Mouse (Mus musculus) kidney, postnatal 14 days (tissue): ENCODE measurements around the gene Kcnab1.

Source experiments
- DNase-seq: peaks from one replicate; pipeline ENCODE4 v3.0.0; 2022; ENCODE audit warnings: mixed read lengths

Kcnab1 gene

GRCm38 (mm10) chr3:65317876-65318537 lies 208.8 kb downstream of the Kcnab1 start:
- DNase-seq = peak; percentile 47

DNA sequence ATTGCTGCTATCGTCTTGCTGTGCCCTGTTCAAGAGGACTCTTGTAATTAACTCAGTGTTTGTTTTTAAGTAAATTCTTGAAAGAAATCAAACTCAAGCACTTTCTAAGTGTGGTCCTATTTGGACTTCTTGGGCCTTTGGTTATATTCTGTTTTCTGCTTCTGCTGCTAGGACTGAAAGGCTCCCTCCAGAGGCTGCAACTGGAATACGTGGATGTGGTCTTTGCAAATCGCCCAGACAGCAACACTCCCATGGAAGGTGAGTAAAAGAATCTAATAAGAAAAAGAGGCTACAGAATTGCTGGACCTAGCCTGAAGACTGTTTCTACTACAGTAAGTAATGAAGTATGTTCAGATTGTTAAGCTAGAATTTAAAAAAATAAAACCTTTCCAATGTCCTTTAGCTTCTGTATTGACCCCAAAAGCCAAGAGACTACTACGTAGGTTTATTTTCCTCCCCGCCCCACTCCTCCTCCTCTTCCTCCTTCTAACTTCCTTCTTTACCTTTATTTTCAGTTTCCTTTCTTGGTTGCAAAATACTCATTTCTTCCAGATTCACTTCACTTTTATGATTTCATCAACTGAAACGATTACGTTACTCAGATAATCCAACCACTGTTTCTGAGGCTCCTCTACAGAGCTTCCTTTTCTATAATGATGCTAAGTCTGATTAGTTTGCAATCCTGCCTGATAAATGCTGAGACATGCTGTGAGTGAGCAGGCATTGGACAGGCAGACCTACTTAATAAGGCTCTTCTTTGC lies 210.2 kb downstream of the Kcnab1 start:
- peak; percentile 14 for DNase-seq

DNA sequence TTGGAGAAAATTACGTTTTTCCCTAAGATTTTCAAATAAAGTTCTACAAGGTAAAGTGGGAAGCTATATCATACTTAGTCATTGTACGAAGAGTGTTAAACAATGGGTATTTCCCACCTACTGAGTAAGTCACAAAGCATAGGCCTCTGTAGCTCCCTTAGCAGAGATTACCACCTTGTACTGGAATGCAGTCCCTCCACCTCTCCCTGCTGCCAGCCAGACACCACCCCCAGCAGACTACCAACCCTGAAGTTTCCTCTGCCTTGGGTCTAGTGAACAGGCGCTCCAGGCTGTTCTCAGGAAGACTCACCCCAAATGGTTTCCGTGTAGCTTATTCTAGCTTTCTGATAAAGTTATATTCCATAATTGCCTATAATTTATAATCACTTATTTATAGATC lies 211.8 kb downstream of the Kcnab1 start:
- DNase-seq = no peak

- no peak for DNase-seq
Observed at GRCm38 (mm10) chr3:65321981-65322779, 213.0 kb downstream of the Kcnab1 start.

DNA sequence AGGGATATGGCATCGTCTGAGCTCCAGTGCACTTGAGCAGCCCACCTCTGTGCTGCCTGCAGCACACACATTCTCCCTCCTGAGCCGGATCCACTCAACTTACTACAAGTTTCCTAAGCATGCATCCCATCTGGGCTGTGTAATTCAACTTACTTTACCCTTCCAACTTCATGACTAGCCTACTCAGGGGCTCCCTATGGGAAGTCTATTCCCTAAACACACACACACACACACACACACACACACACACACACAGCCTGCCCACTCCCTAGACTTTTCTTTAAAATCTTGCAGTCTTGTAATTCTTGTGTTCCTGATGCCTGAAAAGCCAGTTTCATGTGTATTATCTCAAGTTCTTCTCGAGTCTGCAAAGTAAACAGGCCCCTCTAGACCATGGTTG lies 216.1 kb downstream of the Kcnab1 start:
- DNase-seq = no peak

DNA sequence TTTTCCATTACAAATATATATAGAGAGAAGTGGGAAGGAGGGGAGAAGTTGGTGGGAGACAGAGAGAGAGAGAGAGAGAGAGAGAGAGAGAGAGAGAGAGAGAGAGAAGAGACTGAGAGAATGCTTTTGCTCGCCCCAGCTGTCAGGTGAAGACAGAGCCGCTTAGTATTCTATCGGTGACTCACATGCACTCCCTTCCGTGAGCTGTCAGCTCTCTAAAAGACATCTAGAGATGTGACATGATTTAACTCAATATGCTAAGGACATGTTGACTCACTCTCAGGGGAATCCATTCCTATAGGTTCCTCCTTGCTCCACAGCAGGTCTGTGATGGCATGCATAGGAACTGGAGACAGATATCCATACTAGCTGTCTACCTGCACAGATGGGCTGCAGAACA lies 219.6 kb downstream of the Kcnab1 start:
- no peak for DNase-seq

DNA sequence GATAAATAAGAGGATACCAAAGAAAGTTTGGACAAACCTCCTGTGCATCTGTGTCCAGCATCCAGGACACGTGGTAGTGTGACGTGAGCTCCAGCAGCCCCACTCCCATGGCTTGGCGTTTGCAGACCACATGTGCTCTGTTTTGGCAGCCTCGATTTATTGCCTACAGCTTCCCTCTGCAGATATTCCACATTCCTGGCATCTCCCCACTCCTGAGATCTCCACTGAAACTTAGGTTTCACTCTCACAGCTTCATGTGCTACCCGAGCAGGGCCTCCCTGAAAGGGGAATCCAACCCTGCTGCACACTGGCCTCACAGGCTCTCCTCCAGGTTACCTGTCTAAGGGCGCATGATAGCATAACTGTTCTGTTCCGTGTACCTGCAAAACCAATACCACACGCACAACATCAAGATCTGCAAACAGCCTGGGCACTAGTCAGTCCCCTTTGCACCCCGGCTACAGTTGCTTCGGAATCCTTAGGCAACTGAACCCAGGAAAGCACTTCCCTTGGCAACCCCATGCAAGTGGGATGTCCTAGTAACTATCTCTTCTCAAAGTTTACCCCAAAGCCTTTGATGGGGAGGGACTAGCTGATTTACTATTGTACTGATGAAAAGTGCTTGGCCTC lies 228.8 kb downstream of the Kcnab1 start:
- DNase-seq = no peak

GRCm38 (mm10) chr3:65340173-65340951 lies 231.2 kb downstream of the Kcnab1 start:
- DNase-seq = no peak

DNA sequence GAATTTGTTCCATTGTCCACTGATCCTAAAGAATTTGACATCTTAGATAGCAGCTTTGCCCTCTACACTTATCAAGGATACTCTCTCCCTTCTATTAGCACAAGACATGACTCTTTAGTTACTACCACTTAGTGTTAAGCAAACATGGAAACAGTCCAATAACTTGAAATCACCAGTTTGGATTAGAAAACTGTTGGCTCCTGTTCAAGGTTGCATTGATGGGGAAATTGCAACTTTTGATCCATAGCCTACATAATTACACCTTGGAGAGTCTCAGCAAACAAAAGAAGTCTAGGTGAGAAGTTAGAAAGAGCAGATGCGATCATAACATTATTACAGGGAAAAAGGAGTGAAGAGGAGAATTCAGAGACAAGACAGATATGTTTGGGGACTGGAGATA lies 237.0 kb downstream of the Kcnab1 start:
- no peak for DNase-seq

DNA sequence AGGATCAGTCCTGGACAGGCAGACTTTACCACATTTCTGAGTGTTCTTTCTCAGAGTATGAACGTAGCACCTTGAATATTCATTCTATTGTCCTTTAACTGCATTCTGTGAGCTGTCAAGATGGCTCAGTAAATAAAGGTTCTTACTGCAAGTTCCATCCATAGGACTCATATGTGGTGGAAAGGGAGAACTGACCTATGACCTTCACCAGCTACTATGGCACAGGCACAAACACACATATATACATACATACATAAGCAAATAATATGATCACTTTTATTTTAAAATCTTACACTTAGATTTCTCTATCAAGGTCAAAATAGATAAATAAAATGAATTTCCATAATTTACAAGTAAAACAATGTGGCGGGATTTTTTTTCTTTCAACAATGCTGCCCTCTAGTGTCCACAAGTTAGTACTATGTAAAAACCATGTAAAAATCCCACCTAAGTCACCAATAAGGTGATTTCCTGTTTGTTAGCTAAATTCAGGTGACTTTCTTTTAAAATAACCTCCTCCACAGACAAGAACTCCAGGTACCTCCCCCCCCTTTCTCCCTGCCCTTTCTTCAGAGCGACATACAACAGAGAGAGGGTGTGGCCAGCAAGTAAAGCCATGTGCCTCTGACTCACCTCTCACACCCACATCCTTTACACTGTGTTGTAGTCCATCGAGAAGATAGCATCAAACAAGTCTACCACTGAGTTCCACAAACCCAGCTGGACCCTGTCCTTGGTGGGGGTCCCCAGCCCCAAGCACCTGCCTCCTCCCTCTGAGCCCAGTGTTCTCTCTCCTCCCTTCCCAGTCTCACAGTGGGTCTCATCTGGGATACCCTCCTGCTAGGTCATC lies 243.3 kb downstream of the Kcnab1 start:
- DNase-seq = no peak

GRCm38 (mm10) chr3:65353263-65354037 lies 244.3 kb downstream of the Kcnab1 start:
- no peak for DNase-seq

DNA sequence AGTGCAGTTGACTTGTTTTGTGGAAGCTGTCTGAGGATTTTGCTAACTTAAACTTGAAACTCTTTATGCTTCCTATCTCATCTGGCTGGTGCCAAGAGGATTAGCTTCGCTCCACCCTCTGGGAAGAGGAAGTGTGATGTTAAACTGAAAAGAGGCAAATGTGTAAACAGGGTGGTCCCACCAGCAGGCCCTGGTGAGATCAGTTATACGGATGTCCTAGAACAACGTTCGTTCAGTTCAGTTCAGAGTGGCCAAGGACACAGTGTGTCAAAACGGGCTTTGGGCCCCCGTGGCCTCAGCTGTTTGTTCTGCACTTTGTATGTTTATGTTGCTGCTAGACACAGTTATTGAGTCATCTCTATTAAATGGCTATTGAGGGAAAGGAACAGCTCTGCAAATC lies 246.3 kb downstream of the Kcnab1 start:
- no peak for DNase-seq

GRCm38 (mm10) chr3:65358275-65358674 lies 249.1 kb downstream of the Kcnab1 start:
- no peak for DNase-seq

DNA sequence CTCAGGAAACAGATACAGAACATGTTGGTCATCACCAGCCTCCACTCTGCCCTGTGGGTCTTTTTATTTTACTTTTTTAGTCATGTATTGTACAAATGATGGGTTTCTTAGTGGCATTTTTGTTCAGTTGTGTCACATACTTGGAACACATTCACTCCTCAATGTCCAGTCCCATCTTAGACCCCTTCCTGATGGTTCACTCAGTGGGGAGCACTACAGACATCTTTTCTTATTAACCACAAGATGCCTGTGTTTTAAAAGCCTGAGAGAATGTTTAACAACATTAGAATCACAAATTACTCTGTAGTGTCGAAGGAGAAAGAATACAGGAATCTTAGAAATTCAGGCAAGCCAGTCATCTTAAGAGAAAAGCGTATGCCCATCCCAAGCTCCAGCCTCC lies 249.7 kb downstream of the Kcnab1 start:
- no peak for DNase-seq

DNA sequence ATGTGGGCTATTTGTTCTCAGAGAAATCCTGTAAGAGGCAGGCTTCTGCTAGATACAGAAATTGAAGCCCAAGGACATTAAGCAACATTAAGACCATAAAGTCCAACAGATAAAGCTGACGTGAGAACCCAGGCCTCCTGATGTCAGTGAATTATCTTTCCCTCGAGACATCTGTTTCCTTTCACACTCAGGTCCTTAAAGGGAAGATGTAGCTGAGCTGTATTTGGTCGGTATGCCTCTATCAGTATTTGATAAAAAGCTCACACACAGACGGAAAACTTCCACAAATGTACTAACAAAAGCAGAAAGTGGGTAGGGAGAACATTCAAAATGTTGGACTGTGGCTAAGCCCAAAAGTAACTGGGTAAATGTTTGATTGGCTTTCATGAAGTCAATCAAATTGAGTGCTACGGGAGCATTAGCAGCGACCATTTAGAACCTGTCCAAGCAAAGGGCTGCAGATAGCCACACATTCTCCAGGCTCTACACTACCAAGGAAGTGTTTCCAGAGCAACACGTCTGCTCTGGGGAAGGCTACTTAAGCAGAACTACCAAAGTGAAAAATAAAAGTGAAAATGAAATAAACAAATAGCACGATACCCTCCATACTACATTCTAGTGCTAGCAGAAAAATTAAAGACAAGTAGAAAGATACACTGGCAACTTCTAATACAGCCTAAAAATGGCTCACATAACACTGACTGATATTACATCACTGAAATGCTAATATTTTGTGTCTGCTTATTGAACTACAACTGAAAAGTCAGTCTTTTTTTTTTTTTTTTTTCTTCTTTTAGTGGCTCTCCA lies 251.2 kb downstream of the Kcnab1 start:
- no peak for DNase-seq

GRCm38 (mm10) chr3:65363438-65363837 lies 254.3 kb downstream of the Kcnab1 start:
- peak; percentile 56 for DNase-seq

GRCm38 (mm10) chr3:65365184-65365583 lies 256.0 kb downstream of the Kcnab1 start:
- DNase-seq = no peak

GRCm38 (mm10) chr3:65365921-65366710 lies 256.9 kb downstream of the Kcnab1 start:
- DNase-seq = peak; percentile 18

DNA sequence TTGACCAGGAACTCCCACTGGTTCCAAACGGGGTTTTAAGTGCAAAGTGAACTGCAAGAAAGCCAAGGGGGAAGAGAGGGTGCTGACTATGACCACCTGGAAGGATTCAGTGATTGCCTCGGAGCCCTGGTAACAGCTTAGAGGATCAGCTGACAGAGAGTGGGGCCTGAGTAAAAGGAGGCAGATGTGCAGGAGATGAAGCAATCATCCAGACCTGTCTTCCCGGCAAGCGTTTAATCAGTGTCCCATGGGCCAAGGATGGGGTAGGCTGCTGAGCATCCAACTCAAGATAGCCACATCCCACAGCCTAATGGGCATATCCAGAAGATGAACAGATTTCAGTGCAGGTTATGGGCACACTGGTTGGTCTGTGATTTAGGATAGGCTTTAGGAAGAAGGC lies 258.8 kb downstream of the Kcnab1 start:
- DNase-seq = no peak
